Mouse (Mus musculus) thymus, postnatal 4 days (tissue): ENCODE measurements around the gene Smug1.

Experiments used
- DNase-seq: peaks from one replicate; pipeline ENCODE4 v3.0.0; 2021

Smug1 gene

DNA sequence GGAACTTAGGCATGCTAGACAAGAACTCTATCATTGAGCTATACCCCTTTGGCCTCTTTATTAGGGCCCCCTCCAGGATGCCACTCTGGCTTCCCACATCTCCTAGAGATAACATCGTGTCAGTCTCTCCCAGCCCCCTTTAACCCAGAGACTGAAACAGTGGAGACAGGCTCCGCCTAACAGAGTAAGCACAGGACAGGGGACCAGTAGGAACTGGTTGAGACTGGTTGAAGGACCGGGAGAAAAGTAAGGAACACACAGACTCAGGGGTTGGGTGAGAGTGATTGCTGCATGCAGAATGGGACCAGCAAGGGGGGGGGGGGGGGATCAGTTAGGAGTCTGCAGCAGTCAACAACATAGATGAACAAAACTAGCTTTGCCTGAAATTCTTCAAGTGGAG is 22.7 kb downstream of the Smug1 start:
- no peak for DNase-seq

DNA sequence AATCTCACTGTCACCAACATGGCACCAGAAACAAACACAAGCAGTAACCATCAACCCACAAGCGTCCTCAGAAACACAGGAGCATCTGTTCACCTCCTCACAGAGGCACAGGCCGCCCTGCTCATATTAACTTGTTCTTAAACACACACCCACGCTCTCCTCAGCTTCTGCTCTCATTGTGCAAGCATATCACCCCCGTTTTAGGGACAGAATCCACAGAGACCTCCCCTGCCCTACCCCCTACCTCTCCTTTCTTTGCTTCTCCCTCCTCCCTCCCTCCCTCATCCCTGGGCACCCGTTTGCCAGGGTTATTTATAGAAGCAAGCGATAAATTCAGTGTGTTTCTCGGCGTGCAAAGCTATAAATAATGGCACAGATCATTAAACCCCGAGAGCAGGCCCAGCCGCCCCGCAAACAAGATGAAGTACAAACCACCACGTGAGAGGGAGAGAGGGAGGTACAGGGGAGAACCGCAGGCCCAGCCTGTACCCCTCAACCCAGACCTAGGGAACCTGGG is 31.4 kb downstream of the Smug1 start:
- no peak for DNase-seq

DNA sequence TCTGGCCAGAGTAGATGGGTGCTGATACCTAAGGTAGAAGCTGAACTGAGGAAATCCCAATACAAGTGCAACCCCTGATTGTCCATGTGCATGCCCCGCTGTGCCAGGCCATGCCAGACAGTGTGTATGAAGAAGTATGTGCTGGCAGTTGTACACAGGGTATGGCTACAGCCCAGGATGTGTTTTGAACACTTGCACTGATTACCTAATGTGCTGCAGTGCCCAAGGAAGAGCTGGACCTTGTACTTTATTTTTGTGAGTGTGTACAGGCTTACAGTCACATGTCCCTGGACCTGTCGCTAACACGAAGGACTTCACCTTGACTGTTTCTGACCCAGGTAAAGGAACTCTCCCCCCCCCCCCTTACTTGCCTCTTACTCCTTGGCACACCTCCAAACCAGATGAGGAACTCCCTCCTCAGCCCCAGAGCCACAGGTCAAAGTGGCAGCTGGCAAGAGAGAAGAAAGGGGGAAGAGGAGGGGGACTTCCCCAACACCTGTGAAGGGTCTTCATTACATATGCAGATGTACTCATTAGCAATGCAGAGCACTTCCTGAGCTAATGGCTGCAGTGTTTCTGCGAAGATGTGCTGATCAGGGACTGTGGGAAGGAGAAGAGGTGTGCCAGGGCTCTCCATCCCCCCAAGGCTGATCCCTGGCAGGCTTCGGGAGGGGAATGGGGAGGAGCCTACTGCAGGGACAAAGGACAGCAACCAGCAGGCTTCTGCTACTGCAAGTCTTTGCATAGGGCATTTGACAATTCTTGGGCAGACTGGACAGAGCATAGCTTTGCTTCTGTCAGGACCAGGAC is 32.4 kb downstream of the Smug1 start:
- DNase-seq, result no peak

DNA sequence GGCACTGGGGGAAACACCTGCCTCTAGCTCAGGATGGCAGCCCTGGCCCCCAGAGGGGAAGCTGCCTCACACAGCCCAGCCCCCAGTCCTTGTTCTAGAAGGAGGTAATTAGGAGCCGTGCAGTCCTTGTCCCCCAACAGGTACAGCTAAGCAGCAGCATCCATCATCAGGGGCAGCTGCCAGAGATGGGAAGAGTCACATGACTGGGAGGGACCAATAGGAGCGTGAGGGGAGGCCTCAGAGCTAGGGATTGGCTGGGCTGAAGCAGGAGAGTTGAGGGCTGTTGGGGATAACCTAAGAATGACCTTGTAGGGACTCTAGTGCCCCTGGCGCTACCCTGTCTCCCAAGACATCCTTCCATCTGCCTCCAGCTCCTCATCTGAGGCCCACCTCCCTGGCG is 33.1 kb downstream of the Smug1 start:
- peak; percentile 20 for DNase-seq

DNA sequence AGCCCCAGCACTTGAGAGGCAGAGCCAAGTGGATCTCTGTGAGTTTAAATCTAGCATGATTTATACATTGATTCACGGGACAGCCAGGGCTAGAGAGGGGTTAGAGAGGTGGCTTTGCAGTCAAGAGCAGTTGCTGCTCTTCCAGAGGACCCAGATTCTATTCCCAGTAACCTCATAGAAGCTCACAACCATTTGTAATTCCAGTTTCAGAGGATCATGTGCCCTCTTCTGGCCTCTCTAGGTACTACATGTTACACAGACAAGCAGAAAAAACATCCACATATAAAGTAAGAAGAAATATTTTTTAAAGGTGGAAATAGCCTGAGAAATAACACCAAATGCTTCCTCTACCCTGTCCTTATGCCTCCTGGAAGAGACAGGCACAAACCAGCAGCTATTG is 36.2 kb downstream of the Smug1 start:
- DNase-seq, result peak; percentile 49

DNA sequence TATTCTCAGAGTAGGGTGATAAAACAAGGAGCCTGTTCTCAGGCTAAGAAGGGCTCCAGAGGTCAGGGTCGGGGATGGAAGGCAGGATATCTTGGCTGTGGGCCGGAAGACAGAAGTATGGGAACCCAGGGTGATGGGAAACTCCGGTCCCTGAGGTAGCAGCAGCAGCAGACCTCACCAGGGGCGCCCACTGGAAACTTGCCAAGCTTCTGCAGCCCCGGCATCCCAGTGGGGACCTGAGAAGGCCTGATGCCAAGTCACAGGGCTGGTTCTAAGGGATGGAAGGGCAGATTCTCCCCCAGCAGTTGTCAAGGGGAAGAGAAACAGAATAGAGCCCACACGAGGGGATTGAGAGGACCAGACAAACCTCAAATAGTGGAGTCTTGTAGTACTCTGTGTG is 37.6 kb downstream of the Smug1 start:
- no peak for DNase-seq

DNA sequence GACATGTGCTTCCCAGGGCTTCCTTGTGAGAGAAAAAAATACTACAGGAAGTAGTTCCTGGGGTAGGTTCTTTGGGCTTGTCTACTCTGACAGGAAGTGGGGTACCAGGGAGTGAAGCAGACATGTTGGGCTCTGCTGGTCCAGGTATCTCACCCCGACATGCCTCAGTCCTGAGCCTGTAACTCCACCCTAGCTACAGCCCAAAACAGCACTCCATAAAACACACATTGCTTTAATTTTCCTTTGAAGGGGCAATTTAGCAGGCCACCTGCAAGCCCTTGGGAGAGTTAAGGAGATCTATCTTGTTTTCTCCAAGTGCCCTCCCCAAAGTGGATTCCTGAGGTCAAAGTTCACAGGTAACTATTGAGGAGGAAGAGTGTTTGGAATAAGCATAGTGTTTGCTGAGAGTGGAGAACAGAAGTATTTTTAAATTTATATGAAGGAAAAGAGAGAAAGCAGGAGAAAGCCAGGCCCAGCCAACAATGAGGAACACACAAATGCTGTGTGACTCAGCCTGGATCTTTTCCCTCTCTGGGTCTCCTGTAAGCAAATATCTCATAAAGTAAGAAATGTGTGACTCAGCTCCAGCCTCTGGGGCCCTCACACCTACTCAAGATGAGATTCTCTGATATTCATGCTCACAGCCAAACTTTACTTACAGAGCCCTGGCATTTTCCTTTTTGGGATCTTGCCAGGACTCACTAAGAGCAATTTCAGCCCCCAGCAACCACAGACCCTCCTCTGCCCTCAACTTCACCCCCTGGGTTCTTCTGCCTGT is 38.6 kb downstream of the Smug1 start:
- no peak for DNase-seq

DNA sequence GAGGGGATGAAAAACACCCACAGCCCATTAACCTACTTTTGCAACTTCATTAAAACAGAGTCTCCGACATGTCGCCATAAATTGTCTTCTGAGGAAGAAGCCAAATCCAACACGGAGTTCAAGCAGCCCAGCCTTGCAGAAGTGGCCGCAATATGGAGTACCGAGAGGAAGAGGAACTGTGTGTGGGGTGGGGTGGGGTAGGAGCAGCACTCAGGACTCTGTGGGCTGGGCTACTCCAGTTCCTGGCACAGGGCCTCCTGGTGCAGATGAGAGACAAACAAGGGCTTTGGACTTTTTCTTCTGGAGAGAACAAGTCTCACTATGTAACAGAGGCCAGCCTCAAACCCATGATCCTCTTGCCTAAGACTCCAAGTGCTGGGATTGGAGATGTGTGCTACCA is 40.9 kb downstream of the Smug1 start:
- DNase-seq, result no peak

DNA sequence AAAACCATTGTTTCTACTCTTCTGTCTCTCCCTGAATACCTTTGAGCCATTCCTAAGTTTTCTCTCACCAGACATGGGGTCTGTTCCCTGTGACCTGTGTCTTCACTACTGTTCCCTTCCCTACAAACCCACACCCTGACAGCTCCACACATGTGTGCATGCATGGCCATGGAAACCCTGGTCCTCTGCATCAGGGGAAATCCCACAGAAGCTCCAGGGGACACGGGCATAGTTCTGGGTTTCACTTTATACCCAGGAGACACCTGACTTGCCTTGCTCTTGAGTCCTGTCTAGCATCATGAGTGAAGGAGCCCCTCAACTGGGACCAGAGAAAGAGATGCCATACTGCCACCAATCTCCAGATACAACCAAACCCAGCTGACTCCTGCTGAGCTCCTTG is 42.6 kb downstream of the Smug1 start:
- DNase-seq, result no peak

DNA sequence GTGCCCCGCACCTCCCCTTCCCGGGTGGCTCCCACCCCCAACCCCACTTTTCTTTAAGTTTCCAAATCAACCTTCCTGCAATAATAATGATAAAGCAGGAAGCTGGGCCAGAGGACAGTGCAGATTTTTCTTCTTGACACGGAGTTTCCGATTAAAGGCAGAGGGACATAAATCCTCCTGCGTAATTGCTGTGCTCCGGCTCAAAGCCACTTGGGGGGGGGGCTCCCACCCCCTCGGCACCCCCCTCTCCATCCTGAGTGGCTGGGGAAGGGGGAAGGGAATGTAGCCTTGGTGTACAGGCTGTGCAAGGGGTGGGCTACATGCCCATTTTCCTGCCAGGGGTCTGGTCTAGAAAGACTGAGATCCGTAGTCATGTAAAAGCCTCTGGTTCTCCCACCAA is 43.5 kb downstream of the Smug1 start:
- DNase-seq, result no peak

DNA sequence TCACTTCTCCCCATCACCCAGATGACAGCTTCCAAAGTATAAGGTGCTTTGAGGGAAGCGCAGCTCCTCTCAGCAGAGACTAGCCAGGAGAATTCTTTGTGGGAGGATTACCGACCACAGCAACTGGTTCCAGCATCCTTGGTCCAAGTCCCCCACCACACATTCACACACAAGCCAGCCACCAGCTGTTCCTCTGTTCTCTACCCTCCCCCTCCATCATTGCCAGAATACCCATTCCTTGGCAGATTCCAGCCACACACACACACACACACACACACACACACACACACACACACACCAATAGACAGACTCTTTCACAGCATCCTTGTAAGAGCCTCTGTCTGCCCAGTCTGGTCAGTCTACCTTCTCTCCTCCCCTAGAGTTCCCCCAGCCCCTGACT is 44.5 kb downstream of the Smug1 start:
- DNase-seq, result no peak

DNA sequence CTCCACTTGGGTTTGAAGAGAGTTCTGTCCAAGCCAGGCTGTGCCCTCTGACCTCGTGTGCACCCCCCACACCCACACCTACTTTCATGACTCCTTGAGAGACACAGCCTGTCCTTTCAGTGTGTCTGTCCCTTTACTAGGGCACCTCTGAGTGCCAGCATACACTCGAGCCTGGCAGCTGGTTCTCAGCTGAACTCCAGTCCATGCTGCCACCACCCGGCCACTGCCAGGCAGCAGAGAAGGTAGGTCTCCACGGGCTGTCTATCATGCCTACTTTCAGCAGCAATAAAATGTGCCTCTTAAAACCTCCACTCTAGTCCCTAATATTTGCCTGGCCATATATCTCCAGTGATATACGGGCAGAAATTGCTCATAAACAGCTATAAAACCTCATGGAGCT is 45.5 kb downstream of the Smug1 start:
- DNase-seq, result no peak

DNA sequence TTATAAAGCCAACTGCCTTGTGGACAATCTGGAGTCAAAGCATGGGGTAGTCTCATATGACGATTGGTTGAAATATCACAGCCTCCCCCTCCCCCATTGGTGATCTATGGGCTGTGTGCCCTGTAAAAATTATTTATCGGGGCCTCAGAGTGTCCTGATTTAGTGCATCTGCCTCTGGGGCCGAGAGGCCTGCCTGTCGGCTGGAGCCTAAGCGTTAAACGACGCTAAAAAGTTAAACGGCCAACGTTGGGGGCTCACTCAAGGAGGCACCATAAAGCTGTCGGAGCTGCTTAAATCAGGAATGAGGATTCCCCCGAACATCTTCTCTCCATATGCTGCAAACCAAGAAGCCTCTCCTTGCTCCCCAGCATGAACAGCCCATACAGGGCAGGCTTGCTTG is 46.3 kb downstream of the Smug1 start:
- DNase-seq, result no peak

DNA sequence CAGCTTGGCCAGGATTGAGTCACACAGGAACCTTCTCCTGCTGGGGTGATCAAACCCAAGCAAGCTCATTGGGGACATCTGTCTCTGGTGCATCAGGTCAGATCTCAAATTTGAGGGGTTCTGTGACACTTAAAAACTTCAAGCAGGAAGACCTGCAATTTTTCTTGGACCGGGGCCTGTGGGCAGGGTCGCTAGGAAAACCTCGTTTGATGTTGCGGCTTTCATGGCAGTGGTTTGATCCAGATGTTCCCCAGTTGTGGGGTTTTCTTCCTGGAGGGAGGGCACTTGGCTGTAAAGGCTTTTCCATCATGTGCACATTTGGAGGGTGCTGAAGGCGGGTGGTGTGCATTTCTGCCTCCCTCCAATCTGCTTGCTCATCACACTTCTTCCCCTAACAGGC is 51.2 kb downstream of the Smug1 start:
- no peak for DNase-seq

DNA sequence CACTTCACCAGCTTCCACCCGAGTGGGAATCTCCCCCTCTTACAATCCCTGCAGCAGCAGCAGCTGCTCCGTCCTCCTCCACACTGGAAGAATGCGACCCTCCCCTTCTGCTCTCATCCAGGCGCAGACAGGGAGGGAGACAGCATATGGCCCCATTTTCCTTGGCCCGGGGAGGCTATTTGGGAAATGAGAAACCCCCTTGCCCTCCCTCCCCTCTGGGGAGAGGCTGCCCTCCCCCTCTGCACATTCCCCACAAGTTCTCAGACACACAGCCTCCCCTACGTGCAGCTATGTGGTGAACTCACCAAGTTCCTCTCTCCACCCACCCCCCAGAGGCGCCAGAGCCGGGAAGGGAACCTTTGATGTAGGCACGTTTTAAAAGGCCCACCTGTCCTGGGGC is 51.6 kb downstream of the Smug1 start:
- no peak for DNase-seq

DNA sequence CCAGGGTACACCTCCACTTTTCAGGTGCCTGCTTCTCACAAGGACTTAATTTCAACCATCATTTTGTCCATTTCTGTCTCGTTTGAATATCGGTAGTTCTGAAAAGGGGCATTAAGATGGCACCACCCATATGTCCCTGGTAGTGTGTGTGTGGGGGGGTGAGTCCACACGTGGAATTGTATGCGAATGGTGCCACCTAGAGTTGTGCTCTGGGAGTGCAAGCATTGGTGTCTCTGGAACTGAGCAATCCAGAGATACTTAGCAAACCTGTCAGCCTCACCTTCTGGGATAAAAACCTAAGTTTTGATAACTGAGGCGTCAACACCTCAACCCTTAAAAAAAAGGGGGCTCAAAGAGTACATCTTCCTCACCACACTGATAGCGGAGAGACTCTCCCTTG is 53.8 kb downstream of the Smug1 start:
- DNase-seq, result no peak

DNA sequence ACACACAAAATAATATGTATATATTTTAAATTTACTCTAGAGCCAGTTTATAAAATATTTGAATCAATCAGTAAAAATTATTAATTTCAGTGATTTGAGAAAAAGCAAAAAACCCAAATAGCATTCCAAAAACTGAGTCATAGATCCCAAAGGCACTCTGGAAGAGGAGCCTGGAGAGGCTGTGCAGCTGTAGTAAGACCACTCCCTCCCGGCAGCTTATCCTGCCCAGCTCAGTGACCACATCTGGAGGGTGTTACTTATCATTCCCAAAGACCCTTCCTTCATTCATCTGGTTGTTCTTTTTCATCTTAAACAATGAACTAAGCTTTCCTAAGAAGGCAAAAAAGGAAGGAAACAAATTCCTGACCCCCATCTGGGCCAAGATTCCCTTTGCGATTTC is 54.6 kb downstream of the Smug1 start:
- DNase-seq, result no peak

DNA sequence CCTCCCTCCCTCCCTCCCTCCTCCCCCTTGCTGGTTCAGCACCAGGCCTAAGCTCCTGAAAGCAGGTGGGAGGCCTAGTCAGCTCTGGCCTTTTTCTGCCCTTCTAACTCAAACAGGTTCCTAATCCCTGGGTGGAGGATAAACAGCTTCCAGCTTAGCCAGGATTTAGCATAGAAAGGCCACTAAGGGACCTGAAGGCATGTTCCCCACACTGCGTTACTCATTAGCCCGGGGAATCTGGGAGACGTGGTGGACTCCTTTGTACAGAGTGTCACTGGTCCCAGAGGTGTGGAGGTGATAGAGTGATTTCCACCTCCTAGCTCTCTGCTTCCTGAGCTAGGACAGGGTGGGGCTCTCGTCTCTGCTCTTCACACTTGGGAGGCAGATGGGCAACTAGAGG is 57.0 kb downstream of the Smug1 start:
- no peak for DNase-seq

DNA sequence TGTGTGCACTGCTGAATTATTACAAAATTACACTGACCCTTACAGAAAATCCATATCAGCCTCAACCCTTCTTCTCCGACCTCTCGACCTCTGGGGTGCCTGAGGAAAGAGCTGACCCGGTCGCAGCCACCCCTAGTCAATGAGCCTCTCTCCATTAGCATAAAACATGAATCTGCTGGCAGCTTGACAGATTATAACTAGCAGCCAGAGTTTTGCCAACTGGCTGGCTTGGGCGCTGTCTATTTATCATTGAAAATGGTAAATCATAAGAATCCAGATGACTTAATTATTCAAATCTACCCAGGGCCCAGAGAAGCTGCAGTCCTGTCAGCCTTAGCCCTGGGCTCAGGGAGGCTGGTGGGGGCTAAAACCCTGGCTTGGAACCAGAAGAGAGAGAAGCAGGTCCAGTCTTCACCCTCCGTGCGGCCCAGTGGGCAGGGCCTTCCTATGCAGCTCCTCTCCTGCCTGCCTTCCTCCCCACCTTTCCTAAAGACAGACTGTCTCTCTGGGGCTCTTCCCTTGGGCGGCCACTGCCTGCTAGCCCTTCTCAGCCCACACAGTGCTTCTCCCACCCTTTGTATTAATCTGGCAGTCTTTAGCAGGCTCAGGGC is 58.7 kb downstream of the Smug1 start:
- DNase-seq, result no peak

DNA sequence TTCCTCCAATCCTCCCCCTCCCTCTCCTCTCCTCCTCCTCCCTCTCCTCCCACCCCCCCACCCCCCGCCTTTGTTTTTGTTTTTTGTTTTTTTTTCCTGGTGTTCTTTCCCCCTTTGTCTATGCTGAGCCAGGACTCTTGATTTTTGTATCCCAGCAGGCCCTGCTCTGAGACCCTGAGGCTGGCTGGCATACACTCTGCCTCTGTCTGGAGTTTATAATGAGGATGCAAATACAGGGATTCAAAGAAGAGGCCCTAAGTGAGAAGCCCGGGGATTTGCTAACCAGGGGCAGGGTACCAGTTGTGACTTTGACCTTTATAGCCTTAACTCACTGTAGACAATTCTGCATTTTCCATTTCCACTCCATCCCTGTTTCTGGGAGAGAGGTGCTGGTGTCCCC is 60.7 kb downstream of the Smug1 start:
- DNase-seq, result no peak
